Mouse (Mus musculus): Measurements from ENCODE around the gene Sppl2b.

GRCm38 (mm10) chr10:80839848-80840247, 15.2 kb upstream of the Sppl2b start:
- TF ChIP-seq CTCF (IDR thresholded peaks at IDR 0.05; ENCODE audit: control insufficient read depth, insufficient read depth, insufficient replicate concordance, low read depth, low read length) (no peak), POLR2A (IDR thresholded peaks at IDR 0.05; ENCODE audit: control insufficient read depth, low read depth, low read length) (no peak)
